Mouse (Mus musculus) megakaryocyte-erythroid progenitor cell, adult 5-6 weeks (primary cell): Measurements from ENCODE around the gene Fut11. TPM values are rescaled to one million over a fixed set of nuclear protein-coding genes. Genes with fewer than 3 reads are reported as not detected.

Experiments
- ATAC-seq: replicated peaks from 2 replicates; pipeline ENCODE4 v1.8.0; 2016; ENCODE audit warnings: mild to moderate bottlenecking, inconsistent platforms; ENCODE audit not compliant: severe bottlenecking, poor library complexity, low FRiP score, low TSS enrichment
- total RNA-seq, 2 experiments: library from RNA; stranded (forward) in 1 of 2; stranded (reverse) in 1 of 2; fragments of 200-1000, 215-1000 nt in 1 of 2; fragments of >200 nt in 1 of 2; fragmentation: Nextera tagmentation in 1 of 2; gene quantifications; 2 replicates each; pipeline ENCODE4 v1.2.3; 2014 to 2017

Gene Fut11
- total RNA-seq (2014; fragmentation: Nextera tagmentation): 6.7 and 8.6 TPM in 2 replicates
- total RNA-seq (2017): 2.7 and 3.7 TPM in 2 replicates

GRCm38 (mm10) chr14:20694884-20695760 is at the start of gene Fut11:
Fut11 (plus strand) TSS chr14:20694968.
- ATAC-seq: peak; percentile 70

DNA sequence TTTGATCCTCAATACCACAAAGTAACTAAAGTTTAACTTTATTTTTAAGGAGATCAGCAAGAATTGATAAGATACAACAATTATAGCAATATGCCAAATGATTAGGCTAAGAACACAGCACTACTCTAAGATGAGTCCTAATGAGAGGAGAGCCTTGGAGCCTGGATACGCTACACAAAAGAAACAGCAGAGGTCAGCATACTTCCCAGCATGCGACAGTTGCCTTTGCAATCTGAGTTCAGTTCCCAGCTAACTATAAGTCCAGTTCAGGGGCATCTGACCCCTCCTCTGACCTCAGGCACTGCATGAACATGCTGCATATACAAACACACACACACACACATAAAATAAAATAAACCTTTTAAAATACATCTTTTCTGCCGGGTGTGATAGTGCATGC is 49.2 kb upstream of the Fut11 start:
- no peak for ATAC-seq

GRCm38 (mm10) chr14:20646381-20646780 is 48.4 kb upstream of the Fut11 start:
- peak; percentile 91 for ATAC-seq

- no peak for ATAC-seq
These were observed 43.8 kb upstream of the Fut11 start for GRCm38 (mm10) chr14:20651000-20651399.

- ATAC-seq: no peak
These were observed 43.0 kb upstream of the Fut11 start for GRCm38 (mm10) chr14:20651722-20652256.

DNA sequence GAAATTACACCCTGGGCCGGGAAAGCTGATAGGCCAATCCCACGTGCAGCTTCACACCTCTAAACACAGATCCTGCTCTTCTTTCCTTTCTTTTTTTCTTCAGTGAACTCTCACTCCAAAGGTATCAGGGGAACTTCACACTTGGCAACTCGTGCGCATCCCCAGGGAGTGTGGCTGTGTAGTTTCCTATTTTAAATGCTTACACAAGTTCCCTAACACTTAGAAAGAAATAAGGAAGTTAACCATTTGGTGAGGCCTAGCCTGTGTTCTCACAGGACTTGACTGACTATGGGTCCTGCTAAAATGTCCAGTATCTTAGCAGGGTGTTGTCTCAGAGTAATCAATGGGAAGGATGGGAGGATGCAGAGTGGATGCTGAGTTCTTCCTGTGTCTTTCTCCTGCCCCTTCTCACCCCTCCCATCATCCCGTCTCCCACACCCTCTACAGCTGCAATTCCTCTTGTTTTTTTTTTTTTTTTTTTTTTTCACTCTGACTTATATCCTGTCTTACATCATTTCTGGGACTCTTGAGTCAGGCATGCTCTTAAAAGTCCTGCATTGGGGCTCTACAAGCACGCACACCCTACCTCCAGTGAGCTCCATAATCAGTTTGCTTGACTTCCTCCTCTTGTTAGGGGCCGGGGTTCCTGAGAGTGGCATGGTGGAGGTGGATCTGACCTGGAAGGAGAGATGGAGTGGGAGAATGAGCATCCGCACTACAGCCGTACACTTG is 39.9 kb upstream of the Fut11 start:
- no peak for ATAC-seq

DNA sequence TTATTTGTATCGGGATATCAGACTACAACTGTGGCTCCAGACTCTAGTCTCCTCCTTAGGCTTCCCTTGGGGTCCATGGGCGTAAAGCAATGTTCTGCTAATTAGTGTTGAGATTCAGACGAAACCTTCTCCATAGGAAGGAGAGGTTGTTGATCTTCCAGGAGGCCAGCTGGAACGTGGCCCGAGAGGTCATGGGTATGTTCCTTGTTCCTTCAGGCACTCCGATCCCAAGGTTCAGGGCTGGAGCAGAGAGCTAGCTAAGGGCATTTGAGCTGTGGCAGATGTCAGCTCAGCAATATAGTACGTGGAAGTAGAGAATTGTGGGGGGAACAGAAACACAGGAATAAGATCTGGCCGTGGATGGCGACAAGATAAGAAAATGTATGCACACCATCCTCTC is 39.0 kb upstream of the Fut11 start:
- no peak for ATAC-seq

DNA sequence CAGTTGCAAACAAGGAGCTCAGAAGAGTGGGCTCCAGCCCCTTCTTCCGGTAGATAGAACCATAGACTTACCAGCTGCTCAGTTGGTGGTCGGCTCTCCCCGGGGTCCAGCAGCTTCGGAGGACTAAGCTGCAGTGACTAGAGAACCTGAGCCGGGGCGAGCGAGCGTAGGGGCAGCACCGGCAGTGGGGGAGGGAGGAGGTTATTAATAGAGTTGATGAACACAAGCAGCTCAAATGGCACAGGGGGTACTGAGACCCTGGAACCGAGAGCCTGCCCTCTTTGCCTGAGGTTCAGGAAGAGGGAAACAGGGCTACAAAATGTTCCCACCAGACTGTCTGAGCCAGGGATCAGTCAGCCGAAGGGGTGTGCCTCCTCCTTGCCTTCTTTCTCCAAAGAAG is 38.4 kb upstream of the Fut11 start, which contains the start of gene Myoz1:
TSS of gene Myoz1 (minus strand) at position 180 of the 400 bp plus-strand sequence.
- ATAC-seq: no peak

DNA sequence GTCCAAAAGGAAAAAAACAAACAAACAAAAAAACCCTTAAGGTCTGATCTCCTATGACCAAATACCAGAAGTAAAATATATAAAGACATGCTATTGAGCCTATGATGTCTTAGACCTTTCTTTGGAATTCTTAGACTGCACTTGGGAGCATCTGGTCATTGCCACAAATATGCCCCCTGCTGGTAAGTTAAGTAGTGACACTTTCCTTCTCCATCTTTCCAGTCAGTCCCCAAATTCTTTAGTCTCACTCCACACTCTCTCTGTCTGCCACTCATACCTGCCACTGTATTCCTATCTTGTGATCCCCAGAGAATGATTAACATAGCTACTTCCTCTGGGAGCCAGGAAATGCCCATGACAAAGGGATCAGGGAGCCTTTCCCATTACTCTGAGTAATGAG is 36.4 kb upstream of the Fut11 start:
- no peak for ATAC-seq

DNA sequence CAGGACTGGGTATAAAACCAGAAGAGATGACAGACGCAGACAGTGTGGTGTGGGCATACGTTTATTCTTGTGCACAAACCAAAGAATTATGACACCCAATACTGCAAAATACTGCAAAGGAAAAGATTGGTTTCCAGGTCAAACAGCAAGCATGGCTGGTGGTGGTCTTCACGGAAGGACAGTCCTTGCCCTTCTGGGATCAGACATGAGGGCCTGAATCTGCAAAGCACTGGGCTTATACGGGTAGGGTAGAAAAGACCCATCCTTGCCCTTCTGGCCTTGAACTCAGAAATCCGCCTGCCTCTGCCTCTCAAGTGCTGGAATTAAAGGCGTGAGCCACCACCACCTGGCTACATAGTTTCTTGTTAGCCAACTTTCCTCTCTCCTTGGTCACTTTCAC is 35.9 kb upstream of the Fut11 start:
- ATAC-seq: no peak

DNA sequence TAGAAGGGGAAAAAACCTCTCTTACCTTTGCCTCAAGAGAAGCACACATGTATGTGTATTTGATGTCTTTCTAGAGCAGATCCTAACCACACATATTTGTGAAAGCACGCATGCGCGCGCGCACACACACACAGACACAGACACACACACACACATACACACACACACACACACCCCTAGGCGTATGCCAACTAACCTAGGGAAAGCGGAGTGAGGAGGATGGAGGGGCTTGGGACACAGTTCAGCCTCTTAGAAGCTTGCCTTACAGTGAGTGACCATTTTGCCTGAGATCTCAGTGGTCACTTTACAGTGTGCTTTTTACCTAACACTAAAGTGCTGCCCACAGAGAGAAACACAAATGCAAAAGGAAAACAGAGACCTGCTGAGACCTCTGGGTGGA is 35.1 kb upstream of the Fut11 start:
- ATAC-seq: no peak

GRCm38 (mm10) chr14:20660827-20661660 is 33.7 kb upstream of the Fut11 start:
- peak; percentile 90 for ATAC-seq

- ATAC-seq: no peak
These were observed 33.0 kb upstream of the Fut11 start for GRCm38 (mm10) chr14:20661661-20662331.

GRCm38 (mm10) chr14:20662740-20663139 is 32.0 kb upstream of the Fut11 start:
- no peak for ATAC-seq

DNA sequence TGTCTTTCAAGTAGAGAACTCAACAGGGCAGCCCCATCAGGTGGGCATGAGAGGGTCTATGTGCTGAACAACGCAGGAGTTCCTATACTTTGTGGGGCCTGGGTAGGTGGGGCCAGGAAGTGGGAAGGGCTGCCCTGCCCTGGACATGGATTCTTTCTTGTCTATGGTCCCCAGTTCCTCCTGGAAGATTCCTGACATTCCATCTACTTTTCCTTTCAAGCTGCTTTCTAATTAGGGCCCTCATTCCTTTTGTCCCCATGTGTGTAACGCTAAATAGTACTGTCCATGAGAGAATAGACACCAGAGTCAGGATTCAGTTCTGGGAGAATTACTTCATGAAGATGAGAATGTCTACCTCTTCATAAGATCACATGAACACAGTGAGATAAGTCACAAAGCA is 31.2 kb upstream of the Fut11 start:
- ATAC-seq: no peak

GRCm38 (mm10) chr14:20664436-20664835 is 30.3 kb upstream of the Fut11 start:
- ATAC-seq: no peak

DNA sequence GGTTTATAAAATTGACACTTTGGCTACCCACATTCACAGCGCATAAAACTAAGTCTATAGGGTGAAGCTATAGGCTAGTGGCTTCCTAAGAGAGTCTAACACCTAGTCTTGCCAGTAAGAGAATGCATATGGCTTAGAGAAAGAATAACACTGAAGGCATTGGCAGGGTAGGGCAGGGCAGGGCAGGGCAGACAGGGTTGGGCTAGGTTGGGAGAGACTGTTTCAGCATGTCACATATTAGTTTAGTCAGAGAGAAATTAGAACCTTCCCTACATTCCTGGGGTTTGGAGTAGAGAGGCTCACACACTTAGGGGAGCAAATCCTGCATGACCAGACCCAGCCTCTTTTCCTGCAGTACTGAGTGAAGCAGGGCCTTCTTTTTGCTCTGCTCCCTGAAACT is 27.3 kb upstream of the Fut11 start:
- no peak for ATAC-seq

DNA sequence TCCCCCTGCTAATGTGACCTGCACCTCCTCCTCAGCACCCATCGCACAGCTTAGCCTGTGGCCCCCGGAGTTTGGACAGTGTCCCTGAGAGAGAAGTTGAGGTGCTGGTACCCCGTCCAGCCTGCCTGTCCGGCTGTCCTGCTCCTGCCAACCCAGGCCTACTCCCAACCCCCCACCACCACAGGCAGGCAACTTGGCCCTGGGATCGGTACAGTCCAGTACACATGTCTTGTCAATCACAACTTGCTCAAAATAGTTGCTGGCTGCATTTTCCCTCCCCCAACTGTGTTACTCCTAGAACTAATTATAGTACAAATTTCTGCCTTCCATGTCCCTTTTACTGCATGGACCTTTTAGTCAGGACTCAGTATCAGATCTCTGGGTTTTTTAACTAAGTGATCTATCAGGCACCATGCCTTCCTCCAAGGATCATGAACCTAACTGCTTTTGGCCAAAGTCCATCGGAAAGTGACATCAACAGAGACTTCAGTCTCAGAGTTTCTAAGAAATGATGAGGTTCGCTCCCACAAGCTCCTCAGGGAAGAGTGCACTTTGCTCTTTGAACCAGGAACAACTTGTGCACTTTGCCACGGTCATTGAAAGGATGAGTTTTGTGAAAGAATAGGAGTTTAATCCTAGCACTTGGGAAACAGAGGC is 26.5 kb upstream of the Fut11 start, which contains the start of gene Synpo2l:
TSS of gene Synpo2l (minus strand) at position 201 of the 657 bp plus-strand sequence.
- no peak for ATAC-seq
